Mouse (Mus musculus) cerebellum, postnatal 25 days (tissue): ENCODE data around the gene Bcl2.

Experiments
- DNase-seq, 2 experiments: peaks; one replicate each; pipeline ENCODE4 v3.0.0; 2021; ENCODE audit warnings: mixed read lengths in 2 of 2

Gene Bcl2

DNA sequence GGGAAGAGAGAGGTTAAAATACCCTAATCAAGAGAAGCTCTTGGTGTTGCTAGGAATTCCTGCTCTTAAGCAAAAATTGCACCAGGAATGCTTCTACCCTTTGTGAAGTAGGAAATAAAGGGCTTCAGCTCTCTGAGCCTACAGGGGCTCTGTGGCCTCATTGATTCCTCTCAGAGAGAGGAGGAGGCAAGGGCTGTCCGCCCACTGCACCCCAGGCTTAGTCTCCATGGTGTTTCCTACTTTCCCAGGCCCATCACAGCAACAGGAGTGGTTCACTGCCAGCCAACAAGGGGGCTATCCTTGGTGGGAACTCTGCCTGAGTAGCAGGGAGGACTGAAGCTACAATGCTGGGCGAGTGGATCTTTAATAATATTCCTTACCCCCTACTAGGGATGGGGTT is 129.2 kb downstream of the Bcl2 start:
- no peak for DNase-seq

- DNase-seq, result no peak
Measured at GRCm38 (mm10) chr1:106584273-106584672, 129.8 kb downstream of the Bcl2 start.

GRCm38 (mm10) chr1:106583245-106584241 is 130.5 kb downstream of the Bcl2 start:
- DNase-seq, result no peak

DNA sequence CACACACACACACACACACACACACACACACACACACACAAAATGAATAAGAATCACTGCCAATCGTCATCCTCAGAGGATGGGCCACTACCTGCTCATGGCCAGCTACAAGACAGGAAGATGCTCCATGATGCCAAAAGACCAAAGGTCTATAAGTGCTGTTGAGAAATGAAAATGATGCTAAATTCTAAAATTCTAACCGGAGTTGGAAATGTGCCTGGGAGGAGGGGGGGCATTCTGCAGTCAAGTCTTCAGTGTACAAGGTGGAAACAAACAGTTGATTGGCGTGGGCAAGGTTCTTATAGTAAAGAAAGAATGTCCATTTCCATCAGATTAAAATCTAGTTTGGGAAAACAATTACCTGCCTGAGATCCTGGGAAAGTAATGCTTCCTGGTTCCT is 131.3 kb downstream of the Bcl2 start:
- no peak for DNase-seq

- no peak for DNase-seq
Measured at GRCm38 (mm10) chr1:106581812-106582211, 132.3 kb downstream of the Bcl2 start.

DNA sequence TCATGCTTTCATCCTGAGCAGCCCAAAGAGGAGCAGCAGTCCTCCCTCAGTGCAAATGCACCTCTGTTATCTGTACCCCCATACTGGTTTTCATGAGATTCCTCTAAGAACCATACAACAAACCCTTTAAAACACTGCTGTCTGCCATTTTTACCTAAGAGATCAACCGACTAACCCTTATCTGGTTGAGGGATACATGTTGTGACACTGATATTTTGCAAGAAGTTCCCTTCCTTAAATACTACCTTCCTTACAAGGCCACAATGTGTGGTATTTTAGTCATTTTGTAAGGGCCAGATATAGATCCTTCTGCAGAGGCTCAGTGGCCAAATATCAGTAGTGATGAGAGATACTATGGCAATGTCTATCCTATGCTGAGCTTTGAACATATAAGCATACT is 134.3 kb downstream of the Bcl2 start:
- DNase-seq, result no peak

GRCm38 (mm10) chr1:106572506-106572905 is 141.6 kb downstream of the Bcl2 start:
- no peak for DNase-seq

GRCm38 (mm10) chr1:106570870-106571269 is 143.2 kb downstream of the Bcl2 start:
- no peak for DNase-seq

- DNase-seq, result no peak
Measured at GRCm38 (mm10) chr1:106570366-106570765, 143.7 kb downstream of the Bcl2 start.

GRCm38 (mm10) chr1:106569674-106570073 is 144.4 kb downstream of the Bcl2 start:
- no peak for DNase-seq

DNA sequence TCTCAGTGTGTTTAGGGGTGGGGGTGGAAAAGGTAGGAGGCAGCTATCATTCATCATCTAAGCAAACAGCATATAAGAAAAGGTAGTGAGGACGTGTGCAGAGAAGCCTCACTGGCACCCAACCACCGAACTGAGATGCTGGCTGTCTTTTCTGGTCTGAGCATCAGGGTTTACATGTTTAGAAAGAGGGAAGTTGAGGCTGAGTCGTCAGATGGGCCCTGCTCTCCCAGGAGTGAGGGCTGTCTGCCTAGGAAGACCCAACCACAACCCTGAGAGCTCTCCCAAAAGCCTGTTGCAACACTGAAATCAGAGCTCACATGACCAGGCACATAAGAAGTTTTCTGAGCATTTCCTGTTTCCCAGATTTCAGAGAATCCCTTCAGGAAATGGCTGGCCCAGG is 145.2 kb downstream of the Bcl2 start:
- DNase-seq, result no peak

GRCm38 (mm10) chr1:106567506-106567905 is 146.6 kb downstream of the Bcl2 start:
- DNase-seq, result no peak

DNA sequence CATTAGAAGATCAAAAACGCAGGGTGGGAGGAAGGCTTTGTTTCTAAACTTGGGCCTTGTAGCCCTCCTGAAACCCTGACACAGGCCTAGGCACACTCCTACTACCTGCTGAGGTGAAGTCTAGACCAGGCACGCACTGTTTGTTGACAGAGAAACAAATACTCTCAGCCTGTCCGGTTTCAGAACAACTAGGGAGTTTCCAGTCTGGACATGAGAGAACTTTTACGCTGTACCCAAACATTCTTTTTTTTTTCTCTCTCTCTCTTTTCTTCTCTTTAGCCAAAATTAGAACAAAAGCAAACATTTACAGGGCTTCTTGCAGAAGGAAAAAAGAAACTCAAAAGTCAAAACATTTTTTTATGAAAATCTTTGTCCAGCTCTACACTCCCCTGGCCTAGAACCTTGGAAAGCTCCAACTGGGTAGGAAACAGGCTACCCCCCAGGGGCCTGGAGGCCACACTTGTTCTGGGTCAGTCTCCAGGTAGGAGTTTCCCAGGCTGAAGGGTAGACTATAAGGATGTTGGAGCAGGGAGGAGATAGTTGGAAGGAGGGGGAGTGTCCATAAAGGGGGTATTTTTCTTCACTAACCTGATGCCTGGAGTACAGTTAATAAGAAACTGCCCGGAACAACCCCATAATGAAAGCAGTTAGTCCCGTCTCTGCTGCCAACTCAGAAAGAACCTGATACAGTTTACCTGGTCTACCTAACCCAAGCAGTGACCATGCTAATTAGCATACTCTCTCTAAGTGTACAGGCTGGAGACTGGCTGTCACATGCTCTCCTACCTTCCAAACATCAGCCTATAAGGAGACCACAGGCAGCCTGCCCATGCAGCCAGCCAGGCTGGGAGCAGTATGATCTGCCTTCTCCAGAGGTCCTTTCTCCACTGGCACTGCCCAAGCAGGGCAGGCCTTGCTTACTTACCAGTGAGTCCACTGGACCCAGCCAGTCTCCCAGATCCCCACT is 147.7 kb downstream of the Bcl2 start:
- no peak for DNase-seq

DNA sequence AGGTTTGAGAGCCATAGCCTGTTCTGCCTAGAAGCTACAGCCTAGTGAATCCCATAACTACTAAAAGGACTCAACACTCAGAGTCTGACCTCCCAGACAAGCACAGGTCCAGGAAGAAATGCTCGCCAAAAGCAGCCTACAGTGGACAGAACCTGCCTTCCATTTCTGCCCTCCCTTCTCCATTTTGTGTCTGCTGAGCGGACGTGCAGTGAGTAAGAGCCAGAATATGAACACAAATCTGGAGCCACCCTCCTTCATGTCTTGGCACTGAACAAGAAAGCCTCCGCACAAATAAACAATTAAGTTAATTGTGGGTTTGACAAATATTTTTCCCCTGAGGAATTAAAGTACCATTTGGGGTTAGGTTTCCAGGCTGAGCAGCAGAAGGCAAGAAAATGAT is 148.8 kb downstream of the Bcl2 start:
- DNase-seq, result no peak

DNA sequence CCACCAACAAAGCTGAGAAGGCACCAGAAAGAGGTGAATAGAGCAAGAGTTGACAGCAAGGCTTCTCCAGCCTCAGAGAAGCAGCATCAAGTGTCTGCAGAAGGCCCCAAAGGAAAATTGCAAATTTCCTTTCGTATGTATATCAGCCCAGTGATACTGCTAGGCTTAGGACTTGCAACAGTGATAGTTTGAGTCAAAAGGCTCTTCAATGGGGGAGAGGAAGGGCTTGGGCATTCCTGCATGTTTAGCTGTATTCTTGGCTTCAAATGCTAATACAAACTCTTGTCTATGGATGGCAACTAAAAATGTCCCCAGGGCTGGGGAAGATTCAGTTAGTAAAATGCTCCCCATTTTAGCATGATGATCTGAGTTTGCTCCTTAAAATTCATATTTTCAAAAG is 149.6 kb downstream of the Bcl2 start:
- no peak for DNase-seq

DNA sequence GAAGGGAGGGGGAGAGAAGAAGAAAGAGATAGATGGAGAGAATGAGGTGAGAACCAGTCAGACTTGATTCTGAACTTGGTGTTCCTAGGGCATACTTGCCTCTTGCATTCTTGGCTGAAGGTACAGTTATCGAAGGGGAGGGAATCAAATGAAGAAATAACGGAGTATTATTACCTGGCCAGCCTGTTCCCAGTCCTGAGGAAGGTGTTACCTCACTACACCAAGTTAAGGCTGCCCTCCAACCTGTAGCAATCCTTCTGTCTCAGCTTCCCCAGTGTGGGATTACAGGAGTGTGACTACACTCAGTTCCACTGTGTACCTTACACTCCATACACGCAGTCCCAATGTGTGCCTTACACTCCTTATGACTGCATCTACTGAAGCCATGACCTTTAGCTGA is 151.3 kb downstream of the Bcl2 start:
- no peak for DNase-seq

- no peak for DNase-seq
Measured at GRCm38 (mm10) chr1:106561085-106561760, 152.9 kb downstream of the Bcl2 start.

- no peak for DNase-seq
Measured at GRCm38 (mm10) chr1:106560105-106560504, 154.0 kb downstream of the Bcl2 start.

- no peak for DNase-seq
Measured at GRCm38 (mm10) chr1:106559116-106559605, 154.9 kb downstream of the Bcl2 start.

DNA sequence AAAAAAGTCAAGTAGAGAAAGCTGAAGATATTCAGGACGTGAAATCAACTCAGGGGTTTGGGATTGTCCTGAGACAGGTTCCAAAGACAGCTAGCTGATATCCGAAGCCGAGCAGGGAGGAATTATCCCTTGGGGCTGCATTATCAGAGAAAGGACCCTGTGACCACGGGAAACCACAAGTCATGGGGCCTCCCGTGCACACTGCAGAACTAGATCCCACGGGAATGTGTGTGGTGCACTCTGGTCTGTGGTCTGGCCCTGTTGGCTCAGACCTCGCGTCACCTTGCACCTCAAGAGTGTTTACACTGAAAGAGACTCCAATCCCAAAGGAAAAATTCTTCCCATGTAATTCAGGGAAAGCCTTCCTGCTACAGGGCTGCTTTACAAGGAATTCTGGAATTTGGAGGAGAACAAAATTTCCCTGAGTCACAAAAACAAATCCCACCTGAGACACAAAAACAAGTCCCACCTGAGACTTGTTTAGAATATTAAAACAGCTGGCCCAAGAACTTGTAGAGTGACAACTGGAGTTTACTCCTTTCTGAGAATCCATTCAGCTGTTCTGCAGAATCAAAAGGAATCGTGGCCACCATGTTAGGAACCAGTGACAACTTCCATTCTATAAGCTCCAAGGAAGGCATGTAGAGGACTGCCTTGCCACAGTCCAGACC is 158.4 kb downstream of the Bcl2 start:
- DNase-seq, result no peak

DNA sequence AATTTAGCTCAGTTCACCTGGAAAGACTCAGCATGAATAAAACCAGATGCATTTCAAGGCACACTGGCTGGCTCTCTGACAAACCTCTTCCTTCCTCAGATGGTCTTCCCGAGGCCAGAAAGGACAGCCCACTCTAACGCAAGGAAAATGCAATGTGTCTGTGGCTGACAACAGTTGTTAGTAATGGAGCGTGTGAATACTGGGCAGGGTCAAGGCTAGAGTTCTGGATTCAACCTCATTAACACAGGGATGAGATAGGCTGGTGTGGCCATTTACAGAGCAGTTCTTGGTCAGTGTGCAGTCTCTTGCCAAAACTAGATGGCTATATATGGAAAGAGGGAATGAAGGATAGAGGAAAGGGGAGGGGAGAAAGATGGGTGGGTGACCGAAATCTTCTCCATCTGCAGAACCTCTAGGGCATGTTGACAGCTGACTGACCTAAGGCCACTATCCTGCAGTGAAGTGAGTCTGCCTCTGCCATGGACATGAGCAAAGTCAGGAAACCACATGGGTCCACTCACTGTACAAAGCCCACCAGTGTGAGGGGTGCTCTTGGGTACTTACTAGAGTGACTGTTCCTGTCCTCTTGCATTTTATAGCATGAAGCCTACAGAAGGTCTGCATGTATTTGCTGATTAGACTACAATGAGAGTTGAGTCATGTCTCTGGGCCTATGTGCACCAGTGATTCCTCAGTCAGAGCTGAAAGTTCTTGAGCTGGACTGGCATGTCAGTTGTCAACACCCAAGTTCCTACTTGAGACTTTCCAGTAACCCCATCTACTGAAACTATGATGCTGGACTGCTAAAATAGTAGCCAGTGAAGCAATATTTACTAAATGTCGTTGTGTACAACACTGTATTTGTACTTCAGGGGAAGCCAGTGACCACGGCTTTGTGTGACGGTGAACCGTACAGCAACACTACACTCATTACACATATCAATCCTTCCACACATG is 159.9 kb downstream of the Bcl2 start:
- no peak for DNase-seq
